Mouse (Mus musculus): ENCODE results near the gene Tfap4. TPM values are rescaled to one million over a fixed set of nuclear protein-coding genes. Genes with fewer than 3 reads are reported as not detected.

Gene Tfap4
- polyA plus RNA-seq, 1 experiment from 2014 or later = 5.6 TPM

DNA sequence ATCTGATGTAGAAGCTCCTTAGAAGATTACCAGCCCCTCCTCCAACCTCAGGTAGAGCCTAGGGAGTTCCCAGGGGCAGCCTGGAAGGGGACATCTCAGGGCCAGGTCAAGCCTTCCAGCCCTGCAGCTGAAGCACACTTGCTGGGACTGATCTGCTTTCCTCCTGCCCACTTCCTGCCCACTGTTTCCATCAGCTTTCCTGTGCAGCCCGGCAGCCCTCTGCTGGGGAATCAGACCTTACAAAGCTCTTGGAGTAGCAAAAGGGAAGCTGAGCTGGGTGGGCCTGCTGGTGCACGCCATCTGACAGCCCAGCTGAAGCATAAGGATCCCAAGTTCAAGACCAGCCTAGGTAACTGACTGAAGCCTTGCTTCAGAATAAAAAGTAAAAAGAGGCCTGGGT, 17.2 kb upstream of the Tfap4 start:
- H3K27me3 ChIP-seq (ENCODE audit: insufficient read depth, low read length) = no peaks in the 10 kb centered on the region
- H3K36me3 ChIP-seq (replicated peaks; ENCODE audit: insufficient read depth, low read length) = no peaks in the 10 kb centered on the region
- WGBS (ENCODE audit: insufficient replicate concordance) = 28% methylated on average over 2 of the region's 2 CpGs
- H3K9me3 ChIP-seq (ENCODE audit: low read length) = no peaks in the 10 kb centered on the region
- H3K4me3 ChIP-seq (ENCODE audit: low read depth, low read length) = no peak overlapping the region
- ATAC-seq (no peak), DNase-seq (no peak)
- TF ChIP-seq CTCF (IDR thresholded peaks at IDR 0.05; ENCODE audit: low read depth) = peak; percentile 23
- no peak for TF ChIP-seq EP300 (IDR thresholded peaks at IDR 0.05; ENCODE audit: low read depth)
- no peak overlapping the region for H3K4me2 ChIP-seq (ENCODE audit: low read depth, low read length)
- no peaks in the 10 kb centered on the region for H3K4me1 ChIP-seq (ENCODE audit: insufficient read depth)
- H3K9ac ChIP-seq (replicated peaks) = no peak overlapping the region
- H3K27ac ChIP-seq (ENCODE audit: low read depth) = no peak overlapping the region

- no peak for TF ChIP-seq CTCF (IDR thresholded peaks at IDR 0.05; ENCODE audit: low read depth)
- no peak for TF ChIP-seq EP300 (IDR thresholded peaks at IDR 0.05; ENCODE audit: low read depth)
- H3K4me2 ChIP-seq (ENCODE audit: low read depth, low read length) = no peak overlapping the region
- H3K36me3 ChIP-seq (replicated peaks; ENCODE audit: insufficient read depth, low read length) = no peaks in the 10 kb centered on the region
- no peaks in the 10 kb centered on the region for H3K4me1 ChIP-seq (ENCODE audit: insufficient read depth)
- H3K4me3 ChIP-seq (ENCODE audit: low read depth, low read length) = no peak overlapping the region
- no peaks in the 10 kb centered on the region for H3K9me3 ChIP-seq (ENCODE audit: low read length)
- DNase-seq = no peak
- H3K9ac ChIP-seq (replicated peaks) = no peak overlapping the region
- H3K27ac ChIP-seq (ENCODE audit: low read depth) = no peak overlapping the region
- 56% methylated on average over 2 of the region's 2 CpGs for WGBS (ENCODE audit: insufficient replicate concordance)
- no peaks in the 10 kb centered on the region for H3K27me3 ChIP-seq (ENCODE audit: insufficient read depth, low read length)
- ATAC-seq = no peak
Measured at GRCm38 (mm10) chr16:4576038-4576437, 16.4 kb upstream of the Tfap4 start.

- no peak overlapping the region for H3K9ac ChIP-seq (replicated peaks)
- H3K27me3 ChIP-seq (ENCODE audit: insufficient read depth, low read length) = no peaks in the 10 kb centered on the region
- DNase-seq (no peak), ATAC-seq (no peak)
- 0 out of 2 replicates have a peak, but pooled peaks cover 3% of the 10 kb centered on the region for H3K4me1 ChIP-seq (ENCODE audit: insufficient read depth)
- H3K27ac ChIP-seq (ENCODE audit: low read depth) = no peak overlapping the region
- no peak overlapping the region for H3K4me2 ChIP-seq (ENCODE audit: low read depth, low read length)
- no peaks in the 10 kb centered on the region for H3K9me3 ChIP-seq (ENCODE audit: low read length)
- no peak overlapping the region for H3K4me3 ChIP-seq (ENCODE audit: low read depth, low read length)
- WGBS (ENCODE audit: insufficient replicate concordance) = 59% methylated on average over 4 of the region's 4 CpGs
- H3K36me3 ChIP-seq (replicated peaks; ENCODE audit: insufficient read depth, low read length) = no peaks in the 10 kb centered on the region
- no peak for TF ChIP-seq EP300 (IDR thresholded peaks at IDR 0.05; ENCODE audit: low read depth)
- TF ChIP-seq CTCF (IDR thresholded peaks at IDR 0.05; ENCODE audit: low read depth) = no peak
Measured at GRCm38 (mm10) chr16:4570737-4571136, 11.1 kb upstream of the Tfap4 start.

GRCm38 (mm10) chr16:4567912-4568311, 8.3 kb upstream of the Tfap4 start:
- 19% methylated on average over 4 of the region's 4 CpGs for WGBS (ENCODE audit: insufficient replicate concordance)
- Histone ChIP-seq H3K9ac (replicated peaks) (no peak overlapping the region), H3K36me3 (replicated peaks; ENCODE audit: insufficient read depth, low read length) (no peaks in the 10 kb centered on the region), H3K4me1 (ENCODE audit: insufficient read depth) (0 out of 2 replicates have a peak, but pooled peaks cover 3% of the 10 kb centered on the region), H3K4me3 (ENCODE audit: low read depth, low read length) (no peak overlapping the region), H3K27me3 (ENCODE audit: insufficient read depth, low read length) (no peaks in the 10 kb centered on the region), H3K27ac (ENCODE audit: low read depth) (no peak overlapping the region), H3K4me2 (ENCODE audit: low read depth, low read length) (no peak overlapping the region), H3K9me3 (ENCODE audit: low read length) (no peaks in the 10 kb centered on the region)
- peak; percentile 67 for ATAC-seq
- peak; percentile 87 for DNase-seq
- TF ChIP-seq CTCF (IDR thresholded peaks at IDR 0.05; ENCODE audit: low read depth) (peak; percentile 93), EP300 (IDR thresholded peaks at IDR 0.05; ENCODE audit: low read depth) (no peak)

DNA sequence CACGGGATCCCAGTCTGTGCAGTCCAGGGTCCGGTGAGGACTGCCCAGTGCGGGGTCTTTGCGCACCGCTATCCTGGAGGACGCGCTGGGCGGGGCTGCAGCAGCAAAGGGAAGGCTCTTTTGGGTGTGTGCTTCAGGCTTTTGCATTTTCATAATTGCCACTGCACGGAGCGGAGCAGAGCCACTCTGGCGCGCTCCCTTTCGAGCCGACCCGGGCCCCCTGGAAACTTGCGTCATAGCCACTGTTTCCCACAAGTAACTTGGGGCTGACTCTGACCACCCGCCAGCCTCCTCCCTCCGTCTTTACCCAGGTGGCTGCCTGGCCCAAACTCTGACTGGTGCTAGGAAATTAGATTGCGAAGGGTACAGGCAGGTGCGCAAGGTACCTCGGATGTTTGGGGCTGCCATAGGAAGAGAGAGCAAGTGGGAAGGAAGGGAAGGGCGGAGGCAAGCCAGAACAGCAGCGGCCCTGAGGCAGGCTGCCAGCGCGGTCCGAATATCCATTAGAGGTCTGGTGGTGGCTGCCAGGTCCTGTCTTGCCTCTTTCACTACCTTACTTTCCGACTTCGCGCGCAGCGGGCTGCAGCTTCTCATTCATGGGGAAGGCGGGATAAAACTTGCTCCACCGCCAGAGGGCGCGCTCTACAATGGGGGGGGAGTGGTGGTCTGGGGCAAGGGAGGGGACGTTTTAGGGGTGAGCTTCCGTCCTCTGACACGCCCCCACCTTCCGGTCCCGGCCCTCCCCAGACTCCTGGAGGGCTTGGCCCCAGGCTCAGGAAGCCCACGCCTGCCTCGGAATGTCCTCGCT, 695 bp upstream of the Tfap4 start:
- peak overlapping the region; percentile 100 for H3K4me2 ChIP-seq (ENCODE audit: low read depth, low read length)
- WGBS (ENCODE audit: insufficient replicate concordance) = 1% methylated on average over 41 of the region's 43 CpGs
- no peaks in the 10 kb centered on the region for H3K27me3 ChIP-seq (ENCODE audit: insufficient read depth, low read length)
- peak overlapping the region; percentile 83 for H3K4me3 ChIP-seq (ENCODE audit: low read depth, low read length)
- H3K9me3 ChIP-seq (ENCODE audit: low read length) = no peaks in the 10 kb centered on the region
- ATAC-seq (peak; percentile 11), DNase-seq (peak; percentile 78)
- H3K9ac ChIP-seq (replicated peaks) = peak overlapping the region; percentile 79
- peaks cover 23% of the 10 kb centered on the region for H3K4me1 ChIP-seq (ENCODE audit: insufficient read depth)
- peak overlapping the region; percentile 94 for H3K27ac ChIP-seq (ENCODE audit: low read depth)
- TF ChIP-seq EP300 (IDR thresholded peaks at IDR 0.05; ENCODE audit: low read depth) (no peak), CTCF (IDR thresholded peaks at IDR 0.05; ENCODE audit: low read depth) (peak; percentile 80)
- H3K36me3 ChIP-seq (replicated peaks; ENCODE audit: insufficient read depth, low read length) = no peaks in the 10 kb centered on the region

DNA sequence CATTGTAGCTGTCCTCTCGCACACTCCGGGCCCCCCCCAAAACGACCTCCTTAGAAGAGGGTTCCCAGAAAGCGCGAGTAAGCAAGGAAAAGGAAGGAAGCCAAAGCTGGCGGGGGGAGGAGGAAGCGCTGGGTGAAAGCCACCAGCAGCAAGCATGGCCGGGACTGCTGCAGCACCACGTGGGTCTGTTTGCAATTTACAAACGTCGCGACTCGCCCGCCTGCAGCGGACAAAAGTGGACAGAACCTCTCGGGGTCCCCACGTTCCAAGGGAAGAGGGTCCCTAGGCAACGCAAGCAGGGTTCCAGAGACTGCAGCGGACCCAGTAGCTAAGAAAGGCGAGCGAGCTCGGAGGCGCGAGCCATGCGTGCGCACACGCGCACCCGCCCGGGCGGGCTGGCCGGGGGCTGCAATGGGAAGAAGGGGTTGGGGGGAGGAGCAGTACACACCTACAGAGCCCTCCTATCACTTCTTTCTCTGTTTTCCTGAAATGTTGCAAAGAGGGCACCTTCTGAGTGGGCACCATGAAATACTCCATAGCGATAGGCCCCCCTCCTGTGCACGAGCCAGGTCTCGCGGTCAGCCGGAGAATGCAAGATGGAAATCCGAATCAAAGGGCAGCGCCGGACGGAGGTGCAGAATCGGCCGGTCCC, 548 bp downstream of the Tfap4 start:
- Histone ChIP-seq H3K36me3 (replicated peaks; ENCODE audit: insufficient read depth, low read length) (no peaks in the 10 kb centered on the region), H3K9ac (replicated peaks) (peak overlapping the region; percentile 79), H3K4me2 (ENCODE audit: low read depth, low read length) (peak overlapping the region; percentile 100), H3K4me3 (ENCODE audit: low read depth, low read length) (peak overlapping the region; percentile 83), H3K4me1 (ENCODE audit: insufficient read depth) (peaks cover 34% of the 10 kb centered on the region), H3K9me3 (ENCODE audit: low read length) (no peaks in the 10 kb centered on the region), H3K27me3 (ENCODE audit: insufficient read depth, low read length) (no peaks in the 10 kb centered on the region), H3K27ac (ENCODE audit: low read depth) (peak overlapping the region; percentile 94)
- ATAC-seq (peak; percentile 31), DNase-seq (no peak)
- under 1% methylated on average over 42 of the region's 43 CpGs for WGBS (ENCODE audit: insufficient replicate concordance)
- TF ChIP-seq CTCF (IDR thresholded peaks at IDR 0.05; ENCODE audit: low read depth) (no peak), EP300 (IDR thresholded peaks at IDR 0.05; ENCODE audit: low read depth) (no peak)
